Mouse (Mus musculus) liver, embryonic 14.5 days (tissue): ENCODE measurements around the gene Tmem102.

ENCODE experiments used
- CTCF ChIP-seq: IDR thresholded peaks from 2 replicates; pipeline ENCODE4 v1.5.1; 2016; ENCODE audit warnings: antibody characterized with exemption, low read depth, control low read depth
- EP300 ChIP-seq: IDR thresholded peaks from 2 replicates; pipeline ENCODE4 v1.6.1; 2016; ENCODE audit warnings: antibody characterized with exemption, low read depth

- TF ChIP-seq CTCF (no peak), EP300 (no peak)
These were observed 42.6 kb upstream of the Tmem102 start for GRCm38 (mm10) chr11:69848021-69848420.
